Mouse (Mus musculus) heart, embryonic 10.5 days (tissue): ENCODE results near the gene Zmym4. TPM values are rescaled to one million over a fixed set of nuclear protein-coding genes. Genes with fewer than 3 reads are reported as not detected.
A peak's percentile ranks its signal among the peaks of the same experiment; 100 is the strongest.
"Not testable (repeated sequence)": the region's sequence is repeated elsewhere in the genome, so short reads cannot be mapped to it uniquely, and the experiment has no call there.

Experiments
- DNase-seq: peaks from one replicate; pipeline ENCODE4 v3.0.0-alpha.2; 2017; ENCODE audit warnings: low spot score
- H3K27ac ChIP-seq: fragments of 300-500 bp; sonication (generic); 2 replicates; pipeline ENCODE4 v1.5.1; 2016; ENCODE audit warnings: mild to moderate bottlenecking
- H3K27me3 ChIP-seq: fragments of 300-500 bp; sonication (generic); 2 replicates; pipeline ENCODE4 v1.6.1; 2016; ENCODE audit warnings: mild to moderate bottlenecking; ENCODE audit not compliant: poor library complexity, insufficient read depth, severe bottlenecking
- H3K36me3 ChIP-seq: fragments of 300-500 bp; sonication (generic); 2 replicates; pipeline ENCODE4 v1.6.1; 2016; ENCODE audit warnings: mild to moderate bottlenecking, moderate library complexity
- H3K4me1 ChIP-seq: fragments of 300-500 bp; sonication (generic); 2 replicates; pipeline ENCODE4 v1.6.1; 2016; ENCODE audit warnings: mild to moderate bottlenecking
- H3K4me3 ChIP-seq: fragments of 300-500 bp; sonication (generic); 2 replicates; pipeline ENCODE4 v1.5.1; 2016; ENCODE audit warnings: mild to moderate bottlenecking, moderate library complexity
- H3K9me3 ChIP-seq: fragments of 300-500 bp; sonication (generic); 2 replicates; pipeline ENCODE4 v1.6.1; 2016; ENCODE audit warnings: mild to moderate bottlenecking, moderate library complexity
- WGBS: fragments of 180-500 bp; shearing (Covaris S2); methylation state at CpG from one replicate; pipeline ENCODE4 v1.1.7; 2016; 5-methylcytosine and 5-hydroxymethylcytosine counted together
- polyA plus RNA-seq: library from polyadenylated mRNA; unstranded; fragments of >200 nt; fragmentation: Nextera tagmentation; extraction: Ambion mirVana; gene quantifications from 2 replicates; pipeline ENCODE4 v1.2.1, GENCODE M21; 2016

Zmym4 gene
- polyA plus RNA-seq, result 14.9 and 16.3 TPM in 2 replicates

DNA sequence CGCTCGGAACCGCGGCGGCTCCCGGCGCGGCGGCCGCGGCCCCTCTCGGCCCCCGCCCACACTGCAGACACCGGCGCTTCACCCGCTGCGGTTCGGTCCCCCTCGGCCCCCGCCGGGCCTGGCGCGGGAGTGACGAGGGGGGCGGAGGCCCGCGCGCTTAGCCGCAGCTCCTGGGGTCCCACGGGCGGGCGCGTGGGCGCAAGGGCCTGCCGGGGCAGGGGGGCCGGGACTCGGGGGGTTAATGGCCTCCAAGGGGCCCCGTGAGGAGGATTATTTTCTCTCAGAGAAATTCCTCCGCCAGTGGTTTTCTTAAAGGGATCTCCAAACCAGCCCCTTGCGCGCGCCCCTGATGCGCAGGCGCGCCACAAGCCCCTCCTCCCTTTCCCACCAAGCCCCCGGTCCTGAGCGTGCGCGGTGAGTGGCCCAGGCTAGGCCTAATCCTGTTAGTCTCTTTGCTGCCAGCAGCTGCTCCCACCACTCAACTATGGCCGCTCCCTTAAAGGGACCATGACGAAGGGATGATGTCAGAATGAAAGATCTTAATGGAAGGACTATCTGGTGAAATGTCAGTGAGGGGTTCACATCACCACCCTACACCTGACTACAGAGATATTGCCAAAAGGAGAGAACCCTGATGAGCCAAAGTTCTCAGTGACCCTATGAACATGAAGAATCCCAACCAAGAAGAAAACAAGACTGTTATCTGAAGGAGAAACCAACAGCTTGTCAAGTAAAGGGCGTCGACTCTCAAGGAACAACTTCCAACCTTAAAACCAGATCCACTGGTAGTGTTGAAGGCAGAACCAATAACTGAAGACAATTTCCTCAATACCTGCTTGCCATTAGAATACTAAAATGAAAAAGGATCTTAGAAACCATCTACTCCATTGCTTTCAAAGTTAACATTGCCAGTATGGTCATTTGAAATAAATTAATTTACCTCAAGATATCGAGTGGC is at the start of gene Zmym4:
TSS of gene Zmym4 (minus strand) at position 272 of the 958 bp plus-strand sequence.
- Histone ChIP-seq H3K9me3 (no peaks in the 10 kb centered on the region), H3K27ac (peak within 1 kb of the TSS; percentile 99), H3K27me3 (no peaks in the 10 kb centered on the region), H3K4me3 (peak within 1 kb of the TSS; percentile 94), H3K36me3 (0 out of 2 replicates have a peak, but pooled peaks cover 4% of the 10 kb centered on the region), H3K4me1 (no peaks in the 10 kb centered on the region)
- WGBS, result 6% methylated on average over 47 of the region's 54 CpGs
- DNase-seq, result peak; percentile 97

DNA sequence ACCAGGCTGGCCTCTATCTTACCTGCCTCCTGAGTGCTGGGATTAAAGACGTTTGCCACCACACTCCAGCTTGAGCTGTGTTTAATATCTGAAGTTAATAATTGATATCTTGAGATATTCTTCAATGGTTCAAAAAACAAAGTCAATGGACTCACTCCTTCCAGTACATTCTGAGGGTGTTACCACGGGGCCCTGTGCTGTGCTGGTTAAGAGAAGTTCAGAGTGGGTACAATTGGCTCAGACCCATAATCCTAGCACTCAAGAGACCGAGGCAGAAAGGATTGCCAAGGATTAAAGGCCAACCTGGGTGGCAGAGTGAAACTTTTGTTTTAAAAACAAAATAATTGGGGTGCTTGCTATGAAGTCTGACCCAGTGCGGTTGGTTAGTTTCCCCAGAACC is 48.4 kb upstream of the Zmym4 start:
- H3K4me1 ChIP-seq, result no peaks in the 10 kb centered on the region
- H3K9me3 ChIP-seq, result no peaks in the 10 kb centered on the region
- H3K27ac ChIP-seq, result no peak overlapping the region
- H3K27me3 ChIP-seq, result no peaks in the 10 kb centered on the region
- no peak for DNase-seq
- H3K4me3 ChIP-seq, result no peak overlapping the region
- WGBS, result 85% methylated on average over 4 of the region's 4 CpGs
- no peaks in the 10 kb centered on the region for H3K36me3 ChIP-seq

GRCm38 (mm10) chr4:127015294-127015993 is 47.5 kb upstream of the Zmym4 start:
- peak; percentile 90 for DNase-seq
- not testable (repeated sequence) for H3K27ac ChIP-seq, H3K36me3 ChIP-seq, H3K9me3 ChIP-seq, H3K4me1 ChIP-seq, H3K27me3 ChIP-seq
- WGBS, result 15% methylated on average over 14 of the region's 26 CpGs
- peak overlapping the region; percentile 43 for H3K4me3 ChIP-seq

- Histone ChIP-seq H3K9me3 (no peaks in the 10 kb centered on the region), H3K4me1 (peaks cover 14% of the 10 kb centered on the region), H3K27ac (peak overlapping the region; percentile 78), H3K27me3 (peaks cover 6% of the 10 kb centered on the region; the same call in 1 of the 2 replicates), H3K36me3 (no peaks in the 10 kb centered on the region), H3K4me3 (peak overlapping the region; percentile 57)
- DNase-seq, result no peak
- WGBS, result 18% methylated on average over 25 of the region's 25 CpGs
Measured at GRCm38 (mm10) chr4:127005113-127005936, 37.4 kb upstream of the Zmym4 start.

DNA sequence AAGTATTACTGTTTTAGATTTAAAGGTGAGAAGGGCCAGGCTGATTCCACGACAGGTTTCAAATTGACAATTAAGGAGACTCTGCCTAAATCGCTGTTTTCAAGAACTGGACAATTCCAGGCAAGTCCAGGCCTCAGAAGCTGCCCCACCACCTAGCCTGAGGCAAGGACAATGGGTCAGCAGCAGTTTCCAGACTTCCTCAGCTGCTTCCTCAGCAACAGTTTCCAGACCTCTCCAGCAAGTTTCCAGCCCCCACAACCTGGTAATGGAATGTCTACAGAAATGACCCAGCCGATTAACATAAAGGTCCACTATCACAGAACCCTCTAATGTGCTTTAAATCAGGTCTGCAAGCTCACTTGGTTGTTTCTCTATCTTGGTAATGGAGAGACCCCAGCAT is 36.4 kb upstream of the Zmym4 start:
- WGBS, result 78% methylated on average over 3 of the region's 3 CpGs
- Histone ChIP-seq H3K27ac (no peak overlapping the region), H3K36me3 (no peaks in the 10 kb centered on the region), H3K27me3 (peaks cover 6% of the 10 kb centered on the region; the same call in 1 of the 2 replicates), H3K4me3 (no peak overlapping the region), H3K9me3 (no peaks in the 10 kb centered on the region), H3K4me1 (peaks cover 14% of the 10 kb centered on the region)
- DNase-seq, result no peak

- Histone ChIP-seq H3K27ac (no peak overlapping the region), H3K4me3 (no peak overlapping the region), H3K9me3 (no peaks in the 10 kb centered on the region), H3K36me3 (no peaks in the 10 kb centered on the region), H3K4me1 (peaks cover 14% of the 10 kb centered on the region), H3K27me3 (peaks cover 6% of the 10 kb centered on the region; the same call in 1 of the 2 replicates)
- WGBS, result 42% methylated on average over 8 of the region's 8 CpGs
- DNase-seq, result no peak
Measured at GRCm38 (mm10) chr4:127000601-127001105, 32.7 kb upstream of the Zmym4 start.

- DNase-seq, H3K27me3 ChIP-seq, H3K4me1 ChIP-seq, H3K4me3 ChIP-seq, H3K9me3 ChIP-seq, H3K27ac ChIP-seq, H3K36me3 ChIP-seq: not testable (repeated sequence)
- 92% methylated on average over 16 of the region's 16 CpGs for WGBS
Measured at GRCm38 (mm10) chr4:126999372-126999771, 31.4 kb upstream of the Zmym4 start.

GRCm38 (mm10) chr4:126992356-126992755 is 24.4 kb upstream of the Zmym4 start:
- no peak overlapping the region for H3K4me3 ChIP-seq
- H3K9me3 ChIP-seq, result no peaks in the 10 kb centered on the region
- 54% methylated on average over 5 of the region's 5 CpGs for WGBS
- no peaks in the 10 kb centered on the region for H3K36me3 ChIP-seq
- DNase-seq, result no peak
- no peak overlapping the region for H3K27ac ChIP-seq
- no peaks in the 10 kb centered on the region for H3K4me1 ChIP-seq
- H3K27me3 ChIP-seq, result no peaks in the 10 kb centered on the region

DNA sequence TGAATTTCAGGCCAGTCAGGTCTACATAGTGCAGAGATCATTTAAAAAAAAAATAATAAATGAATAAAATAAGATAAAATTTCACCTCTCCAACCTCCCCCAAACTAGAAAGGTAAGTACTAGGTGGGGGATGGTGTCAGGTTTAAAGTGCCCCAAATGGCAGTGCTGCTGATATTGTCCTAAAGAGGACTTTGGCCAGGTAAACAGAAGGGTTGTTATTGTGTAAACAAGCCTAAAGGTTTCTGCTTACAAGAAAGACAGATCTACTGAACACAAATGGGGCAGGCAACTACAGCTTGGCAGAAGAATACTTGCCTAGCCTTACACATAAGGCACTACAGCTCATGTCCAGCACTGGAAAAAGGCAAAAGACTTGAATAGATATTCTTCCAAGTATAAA is 22.6 kb upstream of the Zmym4 start:
- Histone ChIP-seq H3K9me3 (no peaks in the 10 kb centered on the region), H3K27ac (no peak overlapping the region), H3K4me3 (no peak overlapping the region), H3K4me1 (no peaks in the 10 kb centered on the region), H3K27me3 (no peaks in the 10 kb centered on the region), H3K36me3 (no peaks in the 10 kb centered on the region)
- no peak for DNase-seq

DNA sequence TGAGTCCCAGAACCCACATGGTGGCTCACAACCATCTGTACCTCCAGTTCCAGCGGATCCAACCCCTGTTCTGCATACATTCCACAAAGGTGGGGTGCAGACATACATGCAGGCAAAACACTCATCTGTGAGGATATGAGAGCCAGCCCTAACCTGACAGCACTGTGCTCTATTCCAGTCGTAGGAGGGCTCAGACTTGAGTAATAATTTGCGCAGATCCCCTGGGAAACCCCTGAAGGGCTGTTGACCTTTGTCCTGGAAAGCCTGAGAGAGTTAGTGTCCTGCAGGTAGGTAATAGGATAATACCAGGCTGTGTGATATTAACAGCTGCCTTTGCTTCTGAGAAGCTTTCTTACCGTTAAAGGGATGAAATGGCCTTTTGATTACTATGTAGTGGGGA is 20.6 kb upstream of the Zmym4 start:
- WGBS, result 79% methylated on average over 4 of the region's 4 CpGs
- H3K4me3 ChIP-seq, result no peak overlapping the region
- H3K27me3 ChIP-seq, result no peaks in the 10 kb centered on the region

GRCm38 (mm10) chr4:126986768-126987167 is 18.8 kb upstream of the Zmym4 start:
- DNase-seq, result no peak
- Histone ChIP-seq H3K4me1 (no peaks in the 10 kb centered on the region), H3K27ac (no peak overlapping the region), H3K36me3 (no peaks in the 10 kb centered on the region), H3K9me3 (no peaks in the 10 kb centered on the region), H3K27me3 (no peaks in the 10 kb centered on the region), H3K4me3 (no peak overlapping the region)
- 81% methylated on average over 5 of the region's 5 CpGs for WGBS

More for the DNA sequence above, 20.6 kb upstream of the Zmym4 start:
- Histone ChIP-seq H3K27ac (no peak overlapping the region), H3K4me1 (no peaks in the 10 kb centered on the region), H3K9me3 (no peaks in the 10 kb centered on the region), H3K36me3 (no peaks in the 10 kb centered on the region)
- no peak for DNase-seq

- not testable (repeated sequence) for H3K4me1 ChIP-seq, H3K4me3 ChIP-seq, H3K27me3 ChIP-seq, H3K9me3 ChIP-seq, DNase-seq, H3K36me3 ChIP-seq, H3K27ac ChIP-seq
- 81% methylated on average over 12 of the region's 13 CpGs for WGBS
Measured at GRCm38 (mm10) chr4:126983736-126984525, 16.0 kb upstream of the Zmym4 start.
